Mouse (Mus musculus): Measurements from ENCODE around the gene Kdm7a.
A peak's percentile ranks its signal among the peaks of the same experiment; 100 is the strongest.

The Kdm7a gene

DNA sequence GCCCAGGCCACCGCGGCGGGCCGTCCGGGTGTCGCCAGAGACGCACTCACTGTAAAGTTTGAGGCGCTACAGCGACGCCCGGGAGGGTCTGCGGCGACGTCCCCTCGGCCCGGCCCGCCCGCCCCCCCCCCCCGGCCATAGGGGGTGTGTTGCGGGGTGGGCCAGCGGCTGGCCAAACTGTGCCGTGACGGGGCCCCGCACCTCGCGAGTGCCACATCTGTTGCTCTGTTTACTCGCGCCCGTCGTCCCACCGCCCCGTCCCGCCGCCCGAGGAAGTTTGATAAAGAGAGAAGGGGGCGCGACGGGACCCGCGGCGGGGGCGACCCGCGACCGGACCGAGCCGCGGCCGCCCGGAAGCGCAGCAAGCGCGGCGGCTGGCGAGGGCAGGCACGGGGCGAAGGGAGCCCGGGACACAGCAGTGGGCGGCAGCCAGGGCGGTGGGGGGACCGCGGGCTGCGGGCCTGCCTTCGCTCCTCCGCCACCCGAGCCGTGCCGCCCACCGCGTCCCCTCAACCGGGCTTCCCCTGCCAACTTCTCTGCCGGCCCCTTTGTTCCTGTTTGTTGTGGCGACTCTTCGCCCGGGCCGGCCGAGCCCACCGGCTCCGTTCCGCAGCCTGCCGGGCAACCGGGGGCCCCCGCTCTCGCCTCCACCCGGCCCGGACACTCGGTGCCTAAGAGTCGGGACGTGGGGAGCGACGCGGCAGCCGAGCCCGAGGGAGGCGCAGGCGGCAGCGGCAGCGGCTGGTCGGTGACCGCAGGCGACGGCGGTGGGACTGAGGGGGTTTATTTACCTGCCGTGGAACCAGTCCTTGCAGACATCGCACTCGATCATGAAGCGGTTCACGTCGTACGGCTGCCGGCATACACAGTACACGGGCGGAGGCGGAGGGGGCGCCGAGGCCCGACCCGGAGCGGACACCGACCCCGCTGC, 674 bp downstream of the Kdm7a start:
- DNase-seq (ENCODE audit: low spot score in 2 of 2) = peak in 1 of 2 experiments; percentile 11

DNA sequence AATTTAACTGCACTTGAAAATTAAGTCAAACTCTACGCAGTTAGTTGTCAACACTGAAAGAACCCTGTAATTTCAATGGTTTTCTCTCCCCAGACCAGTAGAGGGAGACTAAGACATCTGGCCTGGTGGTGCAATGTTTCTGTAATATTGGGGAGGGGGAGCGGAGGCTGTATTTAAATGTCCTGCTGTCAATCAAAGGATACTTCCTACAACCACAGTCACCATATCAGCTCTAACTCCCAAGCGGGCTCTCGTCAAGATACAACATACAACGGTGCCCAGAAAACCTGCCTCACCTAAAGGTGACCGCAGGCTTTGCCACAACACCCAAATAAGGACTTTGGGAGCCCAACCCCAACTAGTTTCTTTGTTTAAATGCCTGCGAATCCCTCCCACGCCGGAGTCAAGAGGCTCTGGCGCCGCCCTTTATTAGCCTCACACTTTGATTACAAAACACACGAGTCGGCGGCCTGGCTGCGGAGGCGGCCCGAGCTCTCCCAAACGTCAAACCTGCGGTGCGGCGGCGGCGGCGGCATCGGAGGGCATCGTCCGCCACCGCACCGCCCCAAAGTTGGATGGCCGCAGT, 1.4 kb downstream of the Kdm7a start:
- DNase-seq (ENCODE audit: low spot score in 2 of 2) = peak; percentile 19 to 26

DNA sequence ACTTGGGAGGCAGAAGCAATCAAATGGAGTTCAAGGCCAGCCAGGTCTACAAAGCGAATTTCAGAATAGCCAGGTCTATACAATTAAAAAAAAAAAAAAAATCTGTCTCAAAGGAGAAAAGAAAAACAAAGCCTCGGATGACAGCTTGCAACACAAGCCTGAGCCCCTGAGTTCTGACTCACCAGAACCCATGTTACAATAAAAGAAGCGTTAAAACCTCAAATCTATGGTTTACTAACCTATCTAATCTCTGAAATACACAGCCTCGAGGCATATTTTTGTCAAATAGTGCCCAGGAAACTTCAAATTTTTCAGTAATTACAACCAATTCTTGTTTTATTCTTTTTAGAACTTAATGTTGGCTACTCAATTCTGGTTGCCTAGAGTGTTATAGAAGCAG, 2.1 kb downstream of the Kdm7a start:
- no peak for DNase-seq (ENCODE audit: low spot score in 2 of 2)

DNA sequence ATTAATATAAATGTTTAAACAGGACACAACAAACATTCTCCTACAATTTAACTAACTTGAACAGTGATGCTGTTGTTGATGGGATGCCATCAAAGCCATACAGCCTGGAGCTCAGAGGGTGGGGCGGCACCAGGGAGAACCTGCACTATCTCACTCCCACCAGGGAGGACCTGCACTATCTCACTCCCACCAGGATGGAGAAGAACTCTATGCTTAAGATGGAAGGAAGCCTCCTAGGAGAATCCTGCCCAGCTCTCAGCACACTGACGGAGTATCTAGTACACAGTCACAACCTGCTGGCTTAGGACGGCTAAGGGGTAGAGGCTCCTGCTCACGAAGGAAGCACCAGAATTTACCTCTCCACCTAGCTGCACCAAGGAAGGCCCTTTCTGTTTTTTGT, 3.4 kb downstream of the Kdm7a start:
- DNase-seq (ENCODE audit: low spot score in 2 of 2) = no peak

DNA sequence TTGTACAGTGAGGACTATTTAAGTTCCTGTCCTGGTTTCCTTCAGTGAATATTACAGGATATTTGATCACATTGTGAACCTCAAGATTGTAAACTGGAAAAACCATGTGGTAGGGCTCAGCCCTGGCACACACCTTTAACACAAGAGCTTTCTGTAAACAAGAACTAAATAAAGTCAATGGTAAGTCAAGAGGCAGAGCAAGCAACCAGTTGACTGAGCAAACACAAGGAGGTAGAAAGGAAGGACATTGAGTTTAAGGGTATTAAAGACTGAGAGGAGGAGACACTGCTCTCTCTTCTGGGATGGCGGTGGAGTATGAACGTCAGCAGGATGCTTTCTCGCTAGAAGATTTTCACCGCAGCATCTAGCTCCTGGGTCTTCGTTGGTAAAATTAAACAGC, 13.6 kb downstream of the Kdm7a start:
- DNase-seq (ENCODE audit: low spot score in 2 of 2) = no peak

DNA sequence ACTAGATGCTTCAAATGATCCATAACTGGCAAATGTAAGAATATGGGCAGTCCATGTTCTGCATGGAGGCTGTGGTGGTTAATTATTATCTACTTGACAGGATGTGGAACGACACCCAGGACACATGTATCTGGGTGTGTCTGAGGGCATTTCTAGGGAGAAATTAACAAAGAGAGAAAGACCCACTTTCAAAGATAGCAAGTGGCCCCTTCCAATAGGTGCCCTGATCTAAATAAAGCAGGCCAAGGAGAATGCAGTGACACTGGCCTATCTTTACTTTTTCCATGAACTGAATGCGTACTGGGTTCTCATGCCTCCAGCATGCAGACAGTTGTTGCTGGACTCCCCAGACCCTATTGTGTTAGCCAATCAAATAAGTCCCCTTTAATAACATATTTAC, 15.1 kb downstream of the Kdm7a start:
- no peak for DNase-seq (ENCODE audit: low spot score in 2 of 2)

DNA sequence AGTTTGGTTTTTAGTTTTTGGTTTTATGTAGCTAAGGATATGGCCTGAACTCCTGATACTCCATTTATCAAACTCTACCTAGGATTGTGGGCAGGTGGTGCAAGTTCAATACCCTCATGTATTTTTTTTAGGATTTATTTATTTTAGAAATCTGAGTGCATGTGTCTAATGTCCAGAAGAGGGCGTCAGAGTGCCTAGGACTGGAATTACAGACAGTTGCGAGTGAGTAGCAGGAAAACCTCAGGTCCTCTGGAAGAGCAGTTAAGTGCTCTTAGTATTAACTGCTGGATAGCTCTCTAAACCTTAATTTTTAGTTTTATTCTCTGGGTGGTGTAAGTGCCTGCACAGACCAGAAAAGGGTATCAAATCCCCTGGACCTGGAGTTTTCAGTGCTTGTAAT, 19.4 kb downstream of the Kdm7a start:
- DNase-seq (ENCODE audit: low spot score in 2 of 2) = no peak

DNA sequence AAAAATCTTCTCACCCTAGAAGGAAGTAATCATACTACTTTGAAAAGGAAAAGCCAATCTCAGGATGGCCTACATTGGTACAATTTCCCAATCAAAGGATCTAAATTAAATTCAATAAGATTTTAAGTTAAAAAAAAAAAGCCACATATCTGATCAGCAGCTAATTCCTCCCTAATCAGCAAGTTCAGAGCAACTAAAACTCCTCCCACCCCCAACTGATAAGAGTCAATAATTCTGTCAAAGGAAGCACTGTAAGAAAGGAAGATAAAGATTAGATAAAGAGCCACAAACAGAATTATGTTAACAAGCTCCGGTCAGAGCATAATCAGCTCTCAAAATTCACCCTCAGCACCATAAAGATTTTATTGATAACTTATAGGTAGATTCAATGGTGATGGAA, 37.5 kb downstream of the Kdm7a start:
- DNase-seq (ENCODE audit: low spot score in 2 of 2) = no peak

DNA sequence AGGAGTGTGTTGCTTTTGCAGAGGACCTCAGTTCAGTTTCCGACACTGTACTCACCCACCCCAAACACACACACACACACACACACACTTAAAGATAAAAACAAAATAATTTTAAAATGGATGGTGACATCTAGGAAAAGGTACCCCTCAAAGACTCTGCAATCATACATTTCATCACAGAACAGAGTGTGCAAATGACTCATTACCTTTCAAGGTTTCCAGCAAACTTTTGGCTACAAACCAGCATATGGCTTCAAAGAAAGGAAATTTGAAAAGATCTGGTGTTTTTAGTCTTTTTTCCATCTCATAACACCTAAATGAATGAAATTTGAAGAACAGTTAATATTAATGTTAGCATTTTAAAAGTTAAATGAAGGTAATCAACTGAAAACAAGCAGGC, 41.7 kb downstream of the Kdm7a start:
- no peak for DNase-seq (ENCODE audit: low spot score in 2 of 2)

DNA sequence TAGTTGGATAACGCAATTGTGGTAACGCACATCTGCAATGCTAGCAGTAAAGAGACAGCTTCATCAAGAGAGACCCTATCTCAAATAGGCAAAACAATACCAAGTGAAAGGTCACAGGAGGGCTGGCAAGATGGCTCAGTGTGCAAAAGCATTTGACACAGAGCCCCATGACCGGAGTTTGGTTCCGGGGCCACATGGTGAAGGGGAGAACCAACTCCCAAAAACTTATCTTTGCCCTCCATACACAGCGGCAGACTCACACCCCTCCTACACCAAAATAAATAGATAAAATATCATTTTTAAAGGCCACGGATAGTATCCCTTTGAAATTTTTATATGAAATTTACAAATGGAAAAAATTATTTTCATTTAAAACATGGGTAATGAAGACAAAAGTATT, 44.6 kb downstream of the Kdm7a start:
- no peak for DNase-seq (ENCODE audit: low spot score in 2 of 2)

DNA sequence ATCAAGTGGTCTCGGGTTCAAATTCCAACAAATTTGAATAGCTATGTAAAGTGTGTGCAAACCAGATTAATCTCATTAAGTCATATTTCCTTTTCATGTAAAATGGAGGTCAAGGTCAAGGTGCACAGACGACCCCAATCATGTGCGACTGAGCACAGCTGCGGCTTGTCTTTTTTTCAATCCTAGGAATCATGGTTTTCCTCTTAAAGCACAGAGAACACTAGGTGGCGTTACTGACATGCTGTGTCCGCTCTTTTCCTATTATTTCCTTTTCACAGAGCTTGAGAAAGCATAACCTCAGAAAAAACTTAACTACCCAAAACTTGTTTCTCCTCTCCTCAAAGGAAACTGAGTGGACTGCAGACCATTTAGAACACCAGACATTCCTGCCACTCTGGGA, 60.5 kb downstream of the Kdm7a start:
- no peak for DNase-seq (ENCODE audit: low spot score in 2 of 2)

DNA sequence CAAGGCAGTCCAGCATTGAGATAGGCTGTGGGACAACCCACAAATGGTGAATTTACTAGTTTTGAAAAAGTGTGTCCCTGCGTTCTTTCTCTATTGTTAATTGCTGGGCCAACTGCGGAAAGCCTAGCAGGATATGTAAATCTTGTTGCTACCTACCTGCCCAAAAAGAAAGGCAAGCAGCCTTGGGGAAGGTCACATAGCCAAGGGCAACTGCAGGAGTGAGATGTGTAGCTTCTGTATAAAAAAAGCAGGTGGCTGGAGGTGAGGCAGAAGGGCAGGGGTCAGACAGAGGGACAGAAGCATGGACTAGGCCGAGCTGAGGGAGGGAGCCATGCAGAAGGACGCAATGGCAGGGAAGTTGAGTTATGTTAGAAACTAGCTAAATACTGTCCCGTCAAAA, 74.0 kb downstream of the Kdm7a start:
- DNase-seq (ENCODE audit: low spot score in 2 of 2) = no peak

DNA sequence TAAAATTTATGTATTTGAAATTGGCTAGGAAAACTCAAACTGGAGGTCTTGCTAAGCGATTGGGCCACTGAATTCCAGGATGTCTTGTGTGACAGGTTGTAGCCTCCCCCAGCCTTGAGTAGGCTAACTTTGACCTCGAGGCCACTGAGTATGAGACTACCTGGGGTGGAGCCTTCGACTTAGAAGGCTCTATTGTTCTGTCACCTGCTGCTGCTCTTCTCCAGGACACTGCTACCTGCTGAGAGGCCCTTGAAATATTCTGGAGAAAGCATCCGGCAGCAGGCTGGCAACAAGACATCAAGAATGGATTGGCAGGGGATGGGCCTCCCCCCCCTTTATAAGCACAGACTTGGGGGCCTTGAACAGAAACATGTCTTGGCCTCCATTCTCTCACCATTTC, 75.1 kb downstream of the Kdm7a start:
- DNase-seq (ENCODE audit: low spot score in 2 of 2) = no peak

DNA sequence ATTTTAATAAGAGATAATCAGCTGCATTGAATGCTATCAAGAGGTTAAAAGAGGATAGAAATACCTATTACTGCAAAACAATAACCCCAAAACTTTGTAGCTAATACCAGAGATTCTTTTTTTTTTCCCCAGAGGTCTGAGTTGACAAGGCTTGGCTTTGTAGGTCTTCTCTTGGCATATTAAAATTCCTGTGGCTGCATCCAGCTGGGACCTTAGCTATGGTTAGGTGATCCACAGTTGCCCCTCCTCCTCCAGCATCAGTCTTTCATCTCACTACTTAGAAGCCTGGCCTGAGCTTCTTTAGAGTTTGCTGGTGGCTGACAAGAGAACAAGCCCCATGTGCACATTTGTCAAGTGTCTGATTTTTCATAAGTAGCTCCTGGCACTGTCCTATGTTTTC, 81.9 kb downstream of the Kdm7a start:
- DNase-seq (ENCODE audit: low spot score in 2 of 2) = no peak

DNA sequence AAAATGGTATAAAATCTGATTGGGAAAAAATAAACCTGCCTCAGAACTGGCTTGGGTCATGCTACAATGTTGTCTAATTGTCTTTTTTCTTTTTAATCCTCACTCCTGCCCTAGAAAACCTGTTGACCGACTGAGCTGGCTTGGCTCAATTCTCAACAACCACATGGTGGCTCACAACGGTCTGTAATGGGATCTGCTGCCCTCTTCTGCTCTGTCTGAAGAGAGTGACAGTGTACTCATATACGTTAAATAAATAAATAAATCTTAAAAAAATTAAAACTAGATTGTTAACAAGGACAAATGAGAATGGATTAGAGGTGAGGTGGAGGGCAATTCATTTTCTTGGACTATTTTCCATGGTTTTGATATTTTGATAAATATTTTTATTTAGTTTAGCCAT, 85.9 kb downstream of the Kdm7a start:
- no peak for DNase-seq (ENCODE audit: low spot score in 2 of 2)

DNA sequence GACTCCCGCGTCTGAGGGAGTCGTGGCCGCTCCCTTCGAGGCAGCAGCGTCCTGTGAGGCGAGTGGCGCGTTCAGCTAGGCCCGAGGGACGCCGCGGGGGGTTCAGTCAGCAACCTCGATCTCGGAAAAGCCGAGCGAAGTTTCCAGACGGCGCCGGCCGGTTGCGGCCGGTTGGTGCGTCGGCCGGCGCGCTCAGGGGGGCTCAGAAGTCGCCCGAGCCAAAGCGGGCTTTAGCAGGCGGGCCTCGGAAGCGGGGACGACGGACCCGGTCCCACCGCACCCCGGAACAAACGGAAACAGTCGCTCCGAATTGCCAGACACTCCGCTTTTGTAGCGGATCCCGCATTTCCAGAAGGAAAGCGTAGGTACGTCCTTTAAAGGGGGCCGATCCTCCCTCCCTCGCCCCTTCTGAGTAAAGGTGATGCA, 88.1 kb downstream of the Kdm7a start:
- no peak for DNase-seq (ENCODE audit: low spot score in 2 of 2)

DNA sequence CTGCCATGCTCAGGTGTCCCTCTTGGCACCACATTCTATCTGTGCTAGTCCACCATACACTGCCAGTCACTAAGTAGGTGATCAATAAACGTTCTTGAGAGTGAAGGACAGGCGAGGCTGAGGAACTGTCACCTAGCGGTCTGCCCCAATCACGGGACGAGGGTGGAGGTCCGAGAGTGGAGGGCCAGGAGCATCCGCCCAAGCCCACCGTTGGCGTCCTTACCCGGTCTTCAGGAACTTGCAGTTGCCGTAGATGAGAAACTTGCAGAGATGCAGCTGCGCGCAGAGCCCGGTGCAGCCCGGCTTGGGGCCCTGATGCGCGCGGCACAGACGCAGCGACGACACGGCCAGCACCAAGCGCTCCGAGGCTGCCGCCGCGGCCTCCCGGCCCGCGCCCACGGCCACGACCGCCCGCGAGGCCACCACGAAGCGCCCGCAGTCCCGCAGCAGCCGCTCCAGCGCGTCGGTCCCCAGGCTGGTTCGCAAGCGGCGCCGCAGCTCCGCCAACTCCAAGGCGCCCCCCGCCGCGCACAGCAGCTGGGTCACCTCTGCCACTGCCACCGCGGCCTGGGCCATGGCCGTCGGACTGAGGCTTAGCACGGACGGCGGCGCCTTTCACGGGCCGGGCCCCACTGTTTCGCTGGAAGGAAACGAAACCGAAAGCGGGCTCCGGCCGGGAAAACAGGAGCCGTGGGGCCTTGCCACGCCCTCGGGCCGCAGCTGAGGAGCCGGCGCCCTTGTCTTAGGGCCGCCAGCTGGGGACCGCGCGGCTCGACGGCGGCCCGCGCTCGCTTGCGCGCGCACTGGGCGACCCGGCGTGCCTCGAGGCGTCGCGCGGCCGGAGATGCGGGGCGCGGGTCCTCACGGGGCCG, 88.8 kb downstream of the Kdm7a start, which contains the start of gene Parp12:
Gene Parp12, minus strand, starts transcription at position 766 of the 872 bp plus-strand sequence.
- DNase-seq (ENCODE audit: low spot score in 2 of 2) = peak; percentile 14 to 22

DNA sequence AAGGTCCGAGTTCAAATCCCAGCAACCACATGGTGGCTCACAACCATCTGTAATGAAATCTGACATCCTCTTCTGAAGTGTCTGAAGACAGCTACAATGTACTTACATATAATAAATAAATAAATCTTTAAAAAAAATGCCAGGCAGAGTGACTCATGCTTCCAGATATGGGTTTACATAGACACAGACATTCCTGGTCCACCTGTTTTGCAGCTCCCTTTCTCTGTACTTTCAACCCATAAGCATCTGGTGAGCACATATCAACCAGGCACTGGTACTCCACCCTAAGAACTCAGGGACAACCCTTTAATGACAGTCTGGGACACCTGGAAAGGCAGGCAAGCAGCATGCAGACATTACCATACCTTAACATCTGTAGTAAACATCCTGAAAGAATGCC, 91.2 kb downstream of the Kdm7a start:
- DNase-seq (ENCODE audit: low spot score in 2 of 2) = no peak

DNA sequence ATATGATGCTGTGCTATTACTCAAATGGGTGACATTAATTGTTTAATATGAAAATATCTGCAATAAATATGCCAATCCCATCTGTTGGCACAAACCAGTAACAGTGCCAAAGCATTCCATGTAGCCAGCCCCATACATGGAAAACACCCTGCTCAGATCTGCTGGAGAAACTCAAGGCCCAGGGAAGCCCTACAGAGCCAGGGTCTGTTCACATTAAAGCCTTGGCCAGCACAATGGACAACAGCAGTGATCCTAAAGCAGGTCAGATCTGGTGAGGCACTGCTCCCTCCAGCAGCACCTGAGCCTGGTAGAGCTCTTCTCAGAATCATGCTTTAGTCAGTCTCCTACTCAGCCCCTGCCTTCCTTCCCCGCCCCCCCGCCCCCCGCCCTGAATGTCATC, 93.4 kb downstream of the Kdm7a start:
- no peak for DNase-seq (ENCODE audit: low spot score in 2 of 2)

DNA sequence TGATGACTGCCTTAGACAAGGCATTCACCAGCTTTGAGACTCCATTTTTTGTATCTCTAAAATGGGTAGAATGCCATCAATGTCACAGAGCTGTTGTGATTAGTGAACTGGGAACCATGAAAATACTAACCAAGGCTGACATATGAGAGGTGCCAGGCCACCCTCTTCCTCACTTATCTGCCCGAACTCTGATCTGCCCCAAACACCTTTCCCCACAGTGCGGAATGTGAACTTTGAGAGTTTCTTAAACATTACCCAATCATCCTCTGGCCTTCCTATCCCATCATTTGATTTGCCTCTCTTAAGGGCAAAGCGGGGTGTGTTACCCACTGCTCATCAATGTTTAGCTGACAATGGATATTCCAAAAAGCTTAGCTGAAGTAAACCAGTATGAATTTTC, 93.9 kb downstream of the Kdm7a start:
- no peak for DNase-seq (ENCODE audit: low spot score in 2 of 2)

DNA sequence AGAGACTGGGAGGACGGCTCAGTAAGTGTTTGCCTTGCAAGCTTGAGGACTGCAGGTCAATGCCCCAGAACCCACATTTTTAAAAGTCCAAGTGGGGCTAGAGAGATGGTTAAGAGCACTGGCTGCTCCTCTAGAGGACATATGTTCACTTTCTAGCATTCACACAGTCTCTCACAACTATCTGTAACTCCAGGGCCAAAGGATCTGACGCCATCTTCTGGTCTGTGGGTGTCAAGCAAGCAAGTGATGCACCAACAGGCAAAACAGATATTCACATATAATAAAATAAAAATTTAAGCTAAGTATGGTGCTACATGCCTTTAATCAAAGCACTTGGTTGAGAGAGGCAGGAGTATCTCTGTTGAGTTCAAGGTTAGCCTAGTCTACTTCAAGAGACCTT, 99.8 kb downstream of the Kdm7a start:
- DNase-seq (ENCODE audit: low spot score in 2 of 2) = no peak

DNA sequence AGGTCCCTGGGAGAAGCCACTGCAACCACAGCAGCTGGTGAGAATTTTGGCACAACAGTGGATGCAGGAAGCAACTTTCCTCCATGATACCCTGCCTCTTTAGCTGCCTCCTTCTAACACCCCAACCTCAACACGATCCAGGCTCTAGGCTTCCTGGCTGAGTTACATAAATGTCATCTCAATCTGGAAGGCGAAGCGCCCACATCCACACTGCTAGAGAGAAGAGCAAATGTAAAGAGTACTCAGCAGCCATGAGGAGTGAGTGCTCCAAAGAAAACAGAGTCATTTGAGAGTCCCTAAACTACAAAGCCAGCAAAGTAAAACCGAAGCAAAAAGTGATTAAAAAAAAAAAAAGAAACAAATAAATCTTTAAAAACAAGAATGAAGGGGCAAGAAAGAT, 102.0 kb downstream of the Kdm7a start:
- DNase-seq (ENCODE audit: low spot score in 2 of 2) = no peak

All from frontal cortex, postnatal 25 days (tissue).